Mouse (Mus musculus): Measurements from ENCODE around the gene Dll3.
A peak's percentile ranks its signal among the peaks of the same experiment; 100 is the strongest.

Dll3 gene

GRCm38 (mm10) chr7:28306216-28306615 lies 4.2 kb upstream of the Dll3 start:
- no peak for DNase-seq

- no peak for DNase-seq
Observed at GRCm38 (mm10) chr7:28305641-28306040, 3.6 kb upstream of the Dll3 start.

GRCm38 (mm10) chr7:28298837-28299625 lies 3.0 kb downstream of the Dll3 start:
- DNase-seq: peak; percentile 30

- DNase-seq: peak; percentile 19
Observed at GRCm38 (mm10) chr7:28294481-28294880, 7.6 kb downstream of the Dll3 start.

GRCm38 (mm10) chr7:28290638-28291590 lies 11.1 kb downstream of the Dll3 start, which contains the start of gene Selenov:
TSS of gene Selenov (minus strand) at chr7:28291186.
- DNase-seq: no peak

- DNase-seq: peak; percentile 14
Observed at GRCm38 (mm10) chr7:28290165-28290564, 11.9 kb downstream of the Dll3 start.

- DNase-seq: peak; percentile 38
Observed at GRCm38 (mm10) chr7:28280630-28281029, 21.4 kb downstream of the Dll3 start.

- no peak for DNase-seq
Observed at GRCm38 (mm10) chr7:28278279-28278652, 23.8 kb downstream of the Dll3 start.

- DNase-seq: peak; percentile 95
Observed at GRCm38 (mm10) chr7:28277615-28278278, 24.3 kb downstream of the Dll3 start, which contains the start of gene Eid2b. TSS of gene Eid2b (plus strand) at chr7:28277739.

- DNase-seq: no peak
Observed at GRCm38 (mm10) chr7:28277237-28277614, 24.8 kb downstream of the Dll3 start.

- no peak for DNase-seq
Observed at GRCm38 (mm10) chr7:28271761-28272160, 30.3 kb downstream of the Dll3 start.

- no peak for DNase-seq
Observed at GRCm38 (mm10) chr7:28269355-28269754, 32.7 kb downstream of the Dll3 start.

GRCm38 (mm10) chr7:28268576-28268975 lies 33.5 kb downstream of the Dll3 start:
- DNase-seq: no peak

GRCm38 (mm10) chr7:28268042-28268531 lies 34.0 kb downstream of the Dll3 start:
- DNase-seq: peak; percentile 47

GRCm38 (mm10) chr7:28267129-28268041 lies 34.7 kb downstream of the Dll3 start, which contains the start of gene Eid2:
TSS of gene Eid2 (plus strand) at chr7:28267881.
- DNase-seq: peak; percentile 72

- DNase-seq: no peak
Observed at GRCm38 (mm10) chr7:28265391-28265790, 36.6 kb downstream of the Dll3 start.

- peak; percentile 71 for DNase-seq
Observed at GRCm38 (mm10) chr7:28263786-28264185, 38.3 kb downstream of the Dll3 start.

GRCm38 (mm10) chr7:28262861-28263260 lies 39.2 kb downstream of the Dll3 start:
- no peak for DNase-seq

- no peak for DNase-seq
Observed at GRCm38 (mm10) chr7:28255476-28255875, 46.6 kb downstream of the Dll3 start.

GRCm38 (mm10) chr7:28254591-28254990 lies 47.4 kb downstream of the Dll3 start:
- no peak for DNase-seq

GRCm38 (mm10) chr7:28251976-28252375 lies 50.1 kb downstream of the Dll3 start:
- no peak for DNase-seq

- no peak for DNase-seq
Observed at GRCm38 (mm10) chr7:28248957-28249356, 53.1 kb downstream of the Dll3 start.
